Mouse (Mus musculus) heart, postnatal 0 days (tissue): ENCODE results near the gene Slc4a3. TPM values are rescaled to one million over a fixed set of nuclear protein-coding genes. Genes with fewer than 3 reads are reported as not detected.

ENCODE experiments used
- ATAC-seq: fragments of 200-750 bp; cut with Nextera tagmentation; 2 replicates; pipeline ENCODE4 v1.8.0; 2017; ENCODE audit warnings: low read depth, moderate number of reproducible peaks, moderate library complexity; ENCODE audit not compliant: insufficient read depth
- DNase-seq: peaks from one replicate; pipeline ENCODE4 v3.0.0-alpha.2; 2016; ENCODE audit warnings: low spot score
- H3K27ac ChIP-seq: fragments of 300-500 bp; sonication (generic); 2 replicates; pipeline ENCODE4 v1.5.1; 2014; ENCODE audit warnings: low read depth, mild to moderate bottlenecking
- H3K27me3 ChIP-seq: fragments of 300-500 bp; sonication (generic); 2 replicates; pipeline ENCODE4 v1.6.1; 2014; ENCODE audit warnings: low read length, mixed read lengths; ENCODE audit not compliant: control insufficient read depth, insufficient read depth
- H3K36me3 ChIP-seq: fragments of 300-500 bp; sonication (generic); replicated peaks from 2 replicates; pipeline ENCODE4 v1.6.1; 2014; ENCODE audit warnings: low read length, mixed read lengths; ENCODE audit not compliant: control insufficient read depth, insufficient read depth
- H3K4me1 ChIP-seq: fragments of 300-500 bp; sonication (generic); 2 replicates; pipeline ENCODE4 v1.6.1; 2014; ENCODE audit warnings: antibody characterized with exemption; ENCODE audit not compliant: control insufficient read depth, insufficient read depth
- H3K4me2 ChIP-seq: fragments of 300-500 bp; sonication (generic); 2 replicates; pipeline ENCODE4 v1.6.1; 2014; ENCODE audit warnings: low read depth, mild to moderate bottlenecking, low read length, moderate library complexity
- H3K4me3 ChIP-seq: fragments of 300-500 bp; sonication (generic); 2 replicates; pipeline ENCODE4 v1.5.1; 2014; ENCODE audit warnings: low read depth, low read length
- H3K9ac ChIP-seq: fragments of 300-500 bp; sonication (generic); replicated peaks from 2 replicates; pipeline ENCODE4 v1.6.1; 2014; ENCODE audit warnings: low read depth, low read length, mixed read lengths
- H3K9me3 ChIP-seq: fragments of 300-500 bp; sonication (generic); replicated peaks from 2 replicates; pipeline ENCODE4 v1.6.1; 2016; ENCODE audit warnings: low read length; ENCODE audit not compliant: control insufficient read depth
- CTCF ChIP-seq: IDR thresholded peaks from 2 replicates; pipeline ENCODE4 v1.5.1; 2016; ENCODE audit warnings: antibody characterized with exemption, control low read depth, low read depth
- EP300 ChIP-seq: IDR thresholded peaks from 2 replicates; pipeline ENCODE4 v1.6.1; 2016; ENCODE audit warnings: antibody characterized with exemption, low read depth
- WGBS: fragments of 180-500 bp; shearing (Covaris S2); extraction: QIAGEN DNeasy Blood & Tissue Kit; methylation state at CpG from one replicate; pipeline ENCODE4 v1.1.7; 2014; 5-methylcytosine and 5-hydroxymethylcytosine counted together
- polyA plus RNA-seq: library from polyadenylated mRNA; unstranded; fragments of >200 nt; fragmentation: Nextera tagmentation; extraction: Ambion mirVana; gene quantifications from 2 replicates; pipeline ENCODE4 v1.2.1, GENCODE M21; 2015
- total RNA-seq: library from RNA; depleted of rRNA; stranded (reverse); fragments of >200 nt; gene quantifications from 2 replicates; pipeline ENCODE4 v1.2.3, GENCODE M21; 2014; ENCODE audit warnings: low replicate concordance; rRNA removed

The Slc4a3 gene
- total RNA-seq (114 and 136 TPM in 2 replicates), polyA plus RNA-seq (44.7 and 49.9 TPM in 2 replicates)

DNA sequence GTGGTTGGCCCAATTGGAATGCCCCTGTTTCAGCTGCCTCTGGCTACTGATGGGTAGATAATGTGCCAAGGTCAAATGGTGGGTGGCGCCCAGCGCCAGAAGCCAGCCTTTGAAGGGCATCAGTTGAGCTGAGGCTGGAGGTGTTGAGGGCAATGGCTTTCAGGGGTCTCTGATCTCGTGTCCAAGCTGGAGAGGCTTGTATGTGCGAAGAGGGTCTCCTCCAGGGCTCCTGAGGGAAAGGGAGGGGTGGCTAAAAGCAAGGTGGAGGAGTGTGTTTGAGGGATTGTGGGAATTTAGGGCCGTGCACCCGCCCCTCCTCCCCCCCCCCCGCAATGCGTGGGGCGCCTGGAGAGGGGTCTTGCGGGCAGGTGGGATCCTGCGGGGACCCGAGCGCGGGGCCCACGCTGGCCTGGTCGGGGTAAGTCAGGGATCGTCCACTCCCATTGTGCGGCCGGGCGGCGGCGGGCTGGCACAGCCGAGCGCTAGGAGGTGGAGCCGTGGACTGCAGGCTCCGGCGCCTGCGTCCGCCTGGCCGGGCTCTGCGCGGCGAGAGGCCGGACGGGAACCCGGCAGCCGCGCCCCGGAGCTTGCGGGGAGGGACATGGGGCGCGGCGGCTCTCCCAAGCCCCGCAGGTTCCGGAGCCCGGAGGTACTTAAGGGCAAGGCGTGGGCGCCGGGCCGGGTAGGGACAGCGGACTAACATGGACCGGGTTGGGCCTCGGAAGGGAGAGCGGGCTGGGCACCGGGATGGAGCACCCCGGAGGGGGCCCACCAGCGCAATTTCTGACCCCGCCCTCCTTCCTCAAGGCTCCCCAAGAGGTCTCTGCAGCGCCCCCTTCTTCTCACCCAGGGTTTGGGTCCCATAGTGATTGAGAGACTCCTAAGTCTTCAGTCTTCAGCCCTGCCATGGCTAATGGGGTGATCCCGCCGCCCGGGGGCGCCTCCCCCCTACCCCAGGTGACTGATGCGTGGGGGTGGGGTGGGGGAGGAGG is at the start of gene Slc4a3:
TSS of gene Slc4a3 (plus strand) at position 302 of the 992 bp plus-strand sequence.
- peak within 1 kb of the TSS; percentile 62 for H3K4me3 ChIP-seq
- H3K27me3 ChIP-seq, result no peaks in the 10 kb centered on the region
- H3K9me3 ChIP-seq, result no peaks in the 10 kb centered on the region
- TF ChIP-seq CTCF (no peak; the same call in 1 of the 2 replicates), EP300 (no peak)
- WGBS, result 1% methylated on average over 41 of the region's 64 CpGs
- H3K4me1 ChIP-seq, result peaks cover 18% of the 10 kb centered on the region
- ATAC-seq (peak; percentile 71), DNase-seq (peak; percentile 63)
- H3K4me2 ChIP-seq, result peak within 1 kb of the TSS; percentile 75
- peak within 1 kb of the TSS; percentile 73 for H3K9ac ChIP-seq
- peaks cover 7% of the 10 kb centered on the region for H3K36me3 ChIP-seq
- peak within 1 kb of the TSS; percentile 90 for H3K27ac ChIP-seq

DNA sequence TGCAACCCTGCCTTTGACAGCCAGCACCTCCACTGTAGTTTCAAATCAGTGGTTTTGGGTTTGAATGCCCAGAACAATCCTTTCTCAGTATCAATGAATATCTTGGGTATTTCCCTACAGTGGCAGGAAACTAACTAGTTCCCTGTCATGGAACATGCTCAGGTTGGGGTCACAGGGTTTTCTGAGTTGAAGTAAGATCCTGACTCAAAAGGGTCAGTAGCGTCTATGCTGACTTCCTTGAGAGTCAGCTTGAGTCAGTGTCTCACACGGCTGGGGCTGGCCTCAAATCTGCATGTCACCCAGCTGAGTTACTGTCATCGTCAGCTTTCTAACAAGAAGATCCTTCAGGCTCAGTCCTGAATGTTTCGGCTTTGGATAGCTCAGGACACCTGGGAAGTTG is 47.2 kb upstream of the Slc4a3 start:
- peaks cover 83% of the 10 kb centered on the region for H3K36me3 ChIP-seq

DNA sequence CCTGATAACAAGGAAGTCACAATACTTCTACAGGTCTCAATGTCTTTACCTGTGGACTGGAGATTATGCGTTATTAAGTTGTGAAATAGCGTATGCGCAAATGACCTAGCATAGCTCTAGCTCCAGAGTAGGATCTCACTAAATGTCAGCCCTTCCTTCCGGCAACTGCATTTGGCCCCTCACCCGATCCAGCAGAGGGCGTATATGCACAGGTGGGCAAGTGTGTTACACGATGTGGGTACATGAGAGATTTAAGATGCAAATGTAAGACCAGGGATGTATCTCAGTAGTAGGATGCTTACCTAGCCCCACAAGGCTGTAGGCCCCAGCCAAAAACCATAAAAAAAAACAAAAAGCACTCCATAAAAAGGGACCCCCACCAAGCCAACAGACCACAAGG is 46.6 kb upstream of the Slc4a3 start:
- H3K36me3 ChIP-seq, result peaks cover 83% of the 10 kb centered on the region

More for the DNA sequence above, 47.2 kb upstream of the Slc4a3 start:
- WGBS, result 74% methylated on average over 4 of the region's 4 CpGs
- Histone ChIP-seq H3K27ac (no peak overlapping the region), H3K4me1 (peaks cover 8% of the 10 kb centered on the region), H3K4me2 (no peak overlapping the region), H3K9ac (no peak overlapping the region), H3K4me3 (no peak overlapping the region), H3K9me3 (no peaks in the 10 kb centered on the region), H3K27me3 (no peaks in the 10 kb centered on the region)
- DNase-seq (no peak), ATAC-seq (no peak)
- no peak for TF ChIP-seq EP300
- no peak for TF ChIP-seq CTCF

DNA sequence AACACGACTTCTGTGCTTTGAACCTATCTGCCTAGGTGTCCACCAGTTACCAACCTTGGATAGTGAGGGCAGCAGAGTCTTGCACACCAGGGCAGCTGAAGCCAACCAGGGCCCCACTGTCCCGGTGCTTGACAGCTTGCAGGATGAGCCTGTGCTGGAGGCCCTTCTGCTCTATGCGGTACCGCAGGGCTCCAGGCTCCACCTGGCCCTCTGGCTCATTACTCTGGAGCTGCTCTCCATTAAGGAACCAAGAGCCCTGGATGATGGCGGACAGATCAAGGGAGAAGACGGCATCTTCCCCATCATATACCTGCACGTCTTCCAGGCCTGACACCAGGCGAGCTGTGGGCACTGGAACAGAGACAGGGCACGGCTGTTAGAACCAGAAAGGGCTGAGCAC is 44.2 kb upstream of the Slc4a3 start:
- TF ChIP-seq CTCF (no peak), EP300 (no peak)
- no peak overlapping the region for H3K4me2 ChIP-seq
- ATAC-seq (no peak), DNase-seq (no peak)
- no peak overlapping the region for H3K27ac ChIP-seq
- no peak overlapping the region for H3K9ac ChIP-seq
- no peak overlapping the region for H3K4me3 ChIP-seq
- H3K27me3 ChIP-seq, result no peaks in the 10 kb centered on the region
- H3K9me3 ChIP-seq, result no peaks in the 10 kb centered on the region
- peaks cover 64% of the 10 kb centered on the region for H3K36me3 ChIP-seq
- H3K4me1 ChIP-seq, result peaks cover 26% of the 10 kb centered on the region
- 91% methylated on average over 9 of the region's 9 CpGs for WGBS

More for the DNA sequence above, 46.6 kb upstream of the Slc4a3 start:
- no peak overlapping the region for H3K4me2 ChIP-seq
- no peaks in the 10 kb centered on the region for H3K27me3 ChIP-seq
- TF ChIP-seq CTCF, result peak; percentile 48
- no peak for TF ChIP-seq EP300
- H3K4me3 ChIP-seq, result no peak overlapping the region
- H3K4me1 ChIP-seq, result peaks cover 13% of the 10 kb centered on the region
- no peak overlapping the region for H3K27ac ChIP-seq
- no peak overlapping the region for H3K9ac ChIP-seq
- no peak for ATAC-seq
- H3K9me3 ChIP-seq, result no peaks in the 10 kb centered on the region
- no peak for DNase-seq
- WGBS, result 75% methylated on average over 7 of the region's 7 CpGs

DNA sequence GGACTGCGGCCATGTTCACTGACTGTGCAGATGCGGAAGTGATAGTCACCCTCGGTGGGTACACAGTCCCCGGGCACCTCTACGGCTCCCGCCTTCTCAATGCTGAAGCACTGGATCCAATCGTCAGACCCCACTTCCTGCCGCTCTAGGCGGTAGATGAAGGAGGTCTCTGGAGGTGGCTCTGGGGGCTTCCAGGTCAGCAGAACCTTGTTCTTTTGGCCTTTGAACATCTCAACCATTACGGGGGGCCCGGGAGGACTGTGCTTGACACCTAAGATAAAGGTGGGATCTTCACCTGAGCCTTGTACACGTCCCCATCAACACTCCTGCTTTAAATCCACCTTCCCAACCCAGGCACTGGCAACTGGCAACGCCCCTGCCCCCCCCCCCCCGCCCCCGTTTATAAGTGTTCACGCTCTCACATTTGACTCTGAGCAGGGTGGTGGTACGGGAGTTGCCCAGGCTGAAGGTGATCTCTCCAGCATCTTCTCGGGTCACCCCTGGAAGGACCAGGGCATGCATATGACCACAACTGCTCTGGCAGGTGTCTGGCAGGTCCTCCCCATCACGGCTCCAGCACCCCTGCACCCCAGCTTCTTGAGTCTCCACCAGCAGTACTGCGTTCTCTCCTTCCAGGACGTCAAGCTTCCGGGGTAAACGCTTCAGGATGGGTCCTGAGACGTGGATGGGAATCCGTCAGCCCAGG is 43.0 kb upstream of the Slc4a3 start:
- no peak for ATAC-seq
- H3K9me3 ChIP-seq, result no peaks in the 10 kb centered on the region
- no peak for DNase-seq
- peaks cover 52% of the 10 kb centered on the region for H3K36me3 ChIP-seq
- H3K9ac ChIP-seq, result no peak overlapping the region; the same call in 1 of the 2 replicates
- H3K4me1 ChIP-seq, result peaks cover 32% of the 10 kb centered on the region
- WGBS, result 74% methylated on average over 25 of the region's 25 CpGs
- TF ChIP-seq CTCF, result no peak
- TF ChIP-seq EP300, result no peak
- H3K4me2 ChIP-seq, result peak overlapping the region; percentile 90
- H3K27me3 ChIP-seq, result no peaks in the 10 kb centered on the region
- H3K27ac ChIP-seq, result no peak overlapping the region
- peak overlapping the region; percentile 82; the same call in 1 of the 2 replicates for H3K4me3 ChIP-seq
